Mouse (Mus musculus): ENCODE data around the gene Gar1.

The Gar1 gene

DNA sequence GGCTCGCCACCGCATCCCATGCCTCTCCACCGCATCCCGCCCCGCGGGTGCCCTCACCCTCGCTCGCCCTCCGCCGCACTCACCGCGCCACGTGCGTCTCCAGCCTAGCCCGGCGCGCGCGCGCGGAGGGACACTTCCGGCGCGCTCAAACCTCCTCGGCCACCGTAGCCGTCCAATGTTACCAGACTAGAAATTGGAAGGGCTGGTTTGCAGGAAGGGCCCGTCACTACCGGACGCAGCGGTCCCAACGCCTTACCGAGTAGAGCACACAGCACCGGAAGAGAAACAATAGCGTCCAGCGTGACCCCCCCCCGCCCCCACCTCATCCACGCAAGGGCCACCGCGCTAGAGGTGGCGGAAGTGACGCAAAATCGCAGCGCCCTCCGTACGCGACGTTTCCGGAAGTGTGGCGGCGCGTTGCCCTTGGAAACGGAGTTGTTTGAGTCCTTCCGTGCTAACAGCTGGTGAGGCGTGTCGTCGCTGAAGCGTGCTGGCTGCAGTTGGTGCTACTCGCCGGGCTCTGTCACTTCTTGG lies at the start of gene Gar1:
Gene Gar1 (minus strand): TSS at position 362 of the 534 bp plus-strand sequence.
- in situ Hi-C loops (cut with MboI; ENCODE audit: low sequenced_read_pairs), result no loop called here

DNA sequence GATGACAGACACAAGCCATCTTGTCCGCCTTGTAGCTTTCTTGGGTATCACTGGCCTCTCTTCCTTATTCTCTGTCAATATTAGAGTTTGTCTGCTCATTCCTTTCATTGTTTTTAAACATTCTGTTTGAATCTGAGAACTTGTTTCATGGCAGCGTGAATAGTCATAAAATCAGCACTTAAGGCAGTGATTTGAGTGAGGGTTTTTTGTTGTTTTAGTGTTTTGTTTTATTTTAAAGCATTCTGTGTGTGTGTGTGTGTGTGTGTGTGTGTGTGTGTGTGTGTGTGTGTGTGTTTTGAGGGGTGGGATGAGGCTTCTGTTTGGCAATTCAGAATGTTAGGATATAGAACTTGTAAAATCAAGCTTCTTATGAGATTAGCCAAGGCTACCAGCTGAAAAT lies 48.7 kb upstream of the Gar1 start:
- in situ Hi-C loops (cut with MboI; ENCODE audit: low sequenced_read_pairs), result no loop called here

DNA sequence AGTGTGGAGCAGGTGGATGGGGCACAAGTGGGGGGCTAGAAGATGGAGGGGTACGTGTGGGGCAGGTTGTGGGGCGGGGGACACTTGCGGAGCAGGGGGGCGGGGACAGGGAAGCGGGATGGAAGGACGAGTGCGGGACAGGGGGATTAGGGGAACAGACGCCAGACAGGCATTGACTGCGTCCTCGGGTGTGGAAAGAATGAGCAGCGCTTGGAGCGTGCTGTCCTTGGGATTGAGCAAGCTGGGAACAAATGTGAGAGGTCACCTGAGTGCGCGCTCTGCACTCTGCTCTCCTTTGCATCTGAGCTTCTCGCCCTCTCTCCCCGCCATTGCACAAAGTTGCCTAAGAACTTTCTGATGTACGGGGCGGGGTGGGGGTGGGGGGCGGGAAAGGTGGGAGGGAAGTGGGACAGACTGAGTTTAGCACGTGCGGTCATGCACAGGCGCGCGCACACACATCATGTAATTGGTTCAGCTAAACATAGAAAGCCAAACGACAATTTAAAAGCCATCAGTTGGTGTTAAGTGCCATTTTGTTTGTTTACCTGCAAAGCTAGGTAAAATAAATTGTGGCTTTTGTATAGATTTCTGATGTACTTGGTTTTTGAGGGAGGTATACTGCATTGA lies 48.0 kb upstream of the Gar1 start:
- in situ Hi-C loops (cut with MboI; ENCODE audit: low sequenced_read_pairs), result no loop called here

DNA sequence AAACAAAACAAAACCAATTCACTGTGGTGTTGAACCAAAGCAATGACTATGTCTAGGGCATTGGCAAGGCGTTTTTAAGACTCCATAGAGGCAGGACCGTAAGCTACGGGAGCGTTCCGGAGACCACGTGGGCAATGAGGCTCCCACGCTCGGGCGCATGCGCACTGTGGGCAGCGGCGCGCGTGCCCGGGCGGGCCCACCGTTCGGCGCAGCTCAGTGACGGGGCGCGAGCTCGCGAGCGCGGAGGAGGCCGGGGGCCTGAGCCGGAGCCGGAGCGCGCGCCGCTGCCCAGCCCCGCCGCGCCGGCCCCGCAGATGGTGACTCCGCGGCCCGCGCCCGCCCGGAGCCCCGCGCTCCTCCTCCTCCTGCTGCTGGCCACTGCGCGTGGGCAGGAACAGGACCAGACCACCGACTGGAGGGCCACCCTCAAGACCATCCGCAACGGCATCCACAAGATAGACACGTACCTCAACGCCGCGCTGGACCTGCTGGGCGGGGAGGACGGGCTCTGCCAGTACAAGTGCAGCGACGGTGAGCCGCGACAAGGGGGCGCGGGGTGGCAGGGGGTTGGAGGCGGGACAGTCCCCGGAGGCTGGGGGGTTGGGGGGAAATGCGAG lies 47.3 kb upstream of the Gar1 start, which contains the start of gene Pla2g12a:
Gene Pla2g12a (plus strand): TSS at position 202 of the 617 bp plus-strand sequence.
- in situ Hi-C loops (cut with MboI; ENCODE audit: low sequenced_read_pairs), result no loop called here

DNA sequence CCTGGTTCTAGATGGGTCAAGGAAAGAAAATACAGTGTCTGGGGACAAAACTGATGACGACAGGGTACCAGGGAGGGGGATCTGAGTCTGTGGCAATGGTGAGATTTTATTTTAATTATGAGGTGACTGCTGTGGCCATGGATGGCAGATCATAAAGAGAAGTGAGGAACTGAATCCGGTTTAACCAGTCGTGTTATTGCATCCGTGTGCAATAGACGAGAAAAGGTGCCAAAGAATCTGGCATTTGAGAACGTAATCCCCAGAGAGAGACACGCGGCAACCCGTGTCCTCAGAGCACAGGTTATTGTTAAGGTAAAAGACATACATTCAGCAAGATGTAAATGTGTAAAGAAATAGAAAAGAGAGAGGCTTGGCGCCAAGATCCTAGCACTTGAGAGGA lies 46.1 kb upstream of the Gar1 start:
- in situ Hi-C loops (cut with MboI; ENCODE audit: low sequenced_read_pairs), result no loop called here

DNA sequence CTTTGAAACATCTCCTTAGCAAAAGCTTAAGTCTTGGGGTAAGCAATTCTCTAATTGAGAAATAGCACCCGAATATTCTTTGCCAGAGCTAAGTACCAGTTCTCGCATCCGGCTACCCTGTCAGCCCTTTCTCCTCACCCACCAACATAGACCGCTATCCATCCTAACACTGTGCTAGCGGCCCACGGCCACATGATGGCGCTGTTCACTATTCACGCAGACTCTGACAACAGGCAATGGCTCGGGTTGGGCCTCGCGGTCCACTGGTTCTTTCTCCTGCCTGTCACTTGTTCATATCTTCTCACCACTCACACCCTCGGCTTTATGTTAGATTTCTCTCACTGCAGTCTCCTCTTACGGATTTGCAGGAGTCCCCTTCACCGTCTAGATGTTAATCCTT lies 32.5 kb upstream of the Gar1 start:
- in situ Hi-C loops (cut with MboI; ENCODE audit: low sequenced_read_pairs), result no loop called here

DNA sequence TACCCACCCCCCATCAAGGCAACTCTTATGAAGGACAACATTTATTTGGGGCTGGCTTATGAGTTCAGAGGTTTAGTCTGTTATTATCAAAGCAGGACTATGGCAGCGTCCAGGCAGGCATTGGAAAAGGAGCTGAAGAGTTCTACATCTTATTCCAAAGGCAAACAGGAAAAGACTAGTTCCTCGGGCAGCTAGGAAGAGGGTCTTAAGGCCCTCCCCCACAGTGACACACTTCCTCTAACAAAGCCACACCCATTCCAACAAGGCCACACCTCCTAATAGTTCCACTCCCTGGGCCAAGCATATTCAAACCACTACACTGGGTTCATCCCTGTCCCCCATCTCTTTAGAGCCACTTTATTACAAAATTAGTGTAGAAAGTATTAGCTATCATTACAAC lies 31.4 kb upstream of the Gar1 start:
- in situ Hi-C loops (cut with MboI; ENCODE audit: low sequenced_read_pairs), result no loop called here

DNA sequence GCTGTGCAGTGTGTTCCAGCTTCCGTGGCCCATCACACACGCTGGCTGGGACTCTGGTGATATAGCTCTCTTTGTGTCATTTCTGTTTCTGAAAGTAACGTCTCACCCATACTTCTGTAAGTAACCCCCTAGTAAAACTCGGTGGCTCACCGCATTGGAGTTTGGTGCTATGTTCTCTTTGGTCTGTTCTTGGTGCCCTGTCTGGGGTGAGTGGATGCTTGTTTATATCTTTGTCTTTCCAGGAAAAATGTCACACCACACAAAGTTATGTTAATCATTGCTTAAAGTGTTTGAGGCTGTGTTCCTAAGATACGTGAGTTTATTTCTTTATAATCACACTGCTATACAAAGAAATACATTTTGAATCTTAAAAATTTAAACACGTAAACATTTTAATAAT lies 15.7 kb upstream of the Gar1 start:
- in situ Hi-C loops (cut with MboI; ENCODE audit: low sequenced_read_pairs), result no loop called here

DNA sequence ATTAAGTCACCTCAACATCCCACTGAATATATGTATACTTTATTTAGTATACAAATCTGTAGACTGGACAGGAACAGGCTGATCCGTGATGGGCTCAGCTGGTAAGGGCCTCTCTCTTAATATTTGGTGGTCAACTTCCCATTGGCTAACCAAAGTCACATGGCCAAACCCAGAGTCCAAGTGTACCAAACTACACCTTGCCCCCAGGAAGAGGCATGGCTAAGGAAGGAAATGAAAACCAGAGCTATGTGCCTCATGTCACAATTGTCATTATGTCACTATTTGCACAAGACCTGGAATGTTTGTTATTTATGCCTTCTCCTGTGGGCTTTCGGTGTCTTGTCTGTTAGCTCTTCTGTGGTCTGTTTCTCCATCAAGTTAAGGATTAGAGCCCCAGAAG lies 14.7 kb upstream of the Gar1 start:
- in situ Hi-C loops (cut with MboI; ENCODE audit: low sequenced_read_pairs), result no loop called here

DNA sequence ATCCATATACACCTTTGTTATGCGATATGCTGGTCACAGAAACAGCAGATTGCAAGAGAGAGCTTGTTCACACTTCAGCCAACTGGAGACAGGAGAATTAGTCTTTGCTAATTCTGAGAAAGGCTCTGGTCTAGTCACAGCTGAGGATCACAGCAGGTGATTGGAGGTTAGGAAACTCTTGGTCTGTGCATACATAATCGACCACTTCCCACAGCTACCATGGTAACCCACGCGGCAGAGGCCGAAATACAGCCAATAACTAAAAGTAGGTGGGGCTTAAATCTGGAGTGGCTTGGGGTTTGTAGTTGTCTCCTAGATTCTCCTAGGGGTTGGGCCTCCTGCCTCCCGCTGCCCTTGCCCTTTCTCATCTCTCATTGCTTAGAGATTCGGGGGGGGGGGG lies 6.8 kb upstream of the Gar1 start:
- in situ Hi-C loops (cut with MboI; ENCODE audit: low sequenced_read_pairs), result no loop called here

DNA sequence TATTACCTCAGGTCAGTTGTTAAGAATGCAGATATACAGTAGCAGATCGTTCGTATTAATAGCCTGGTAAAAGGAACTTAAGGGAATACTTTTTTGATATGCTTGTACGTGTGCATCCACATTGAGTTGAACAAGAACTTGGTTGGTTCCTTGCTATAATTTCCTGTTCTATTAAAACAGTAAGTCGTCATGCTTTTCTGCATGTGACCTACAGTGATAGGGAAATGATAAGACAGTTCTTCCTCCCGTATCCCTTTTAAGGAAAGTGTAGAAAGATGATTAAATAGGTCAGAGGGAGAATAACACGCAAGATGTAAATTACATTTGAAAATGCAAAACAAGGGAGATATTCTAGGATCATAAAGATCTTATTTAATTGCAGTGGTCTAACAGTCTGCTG lies 5.8 kb upstream of the Gar1 start:
- in situ Hi-C loops (cut with MboI; ENCODE audit: low sequenced_read_pairs), result no loop called here

DNA sequence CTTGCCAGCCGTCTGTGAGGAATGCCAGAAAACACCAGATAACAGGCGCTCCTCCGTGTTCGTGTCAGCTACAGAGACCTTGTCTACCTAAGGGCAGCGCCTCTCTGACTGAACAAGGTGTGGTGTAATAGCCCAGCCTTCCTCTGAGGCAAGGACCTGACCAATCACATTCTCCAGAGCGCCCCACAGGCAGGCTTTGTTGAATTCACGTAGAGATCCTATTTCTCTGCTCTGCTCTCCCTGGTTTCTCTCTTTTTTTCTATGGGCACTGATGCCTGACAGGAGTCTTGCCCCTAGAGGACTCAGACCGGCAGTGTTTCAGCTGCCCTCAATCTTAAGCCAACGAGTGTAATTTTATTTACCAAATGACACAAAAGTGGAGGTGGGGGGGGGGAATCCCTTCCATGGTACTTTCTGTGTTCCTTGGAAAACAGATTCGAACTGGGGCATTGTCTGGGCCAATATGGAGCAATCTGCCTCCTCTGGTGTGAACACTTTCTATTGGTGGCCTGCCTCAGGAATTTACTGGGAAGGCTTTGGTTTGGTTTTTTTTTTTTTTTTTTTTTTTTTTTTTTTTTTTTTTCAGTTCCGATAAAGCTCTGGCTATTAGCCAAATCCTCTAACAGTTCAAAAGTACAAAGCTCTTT lies 5.0 kb upstream of the Gar1 start:
- in situ Hi-C loops (cut with MboI; ENCODE audit: low sequenced_read_pairs), result no loop called here

DNA sequence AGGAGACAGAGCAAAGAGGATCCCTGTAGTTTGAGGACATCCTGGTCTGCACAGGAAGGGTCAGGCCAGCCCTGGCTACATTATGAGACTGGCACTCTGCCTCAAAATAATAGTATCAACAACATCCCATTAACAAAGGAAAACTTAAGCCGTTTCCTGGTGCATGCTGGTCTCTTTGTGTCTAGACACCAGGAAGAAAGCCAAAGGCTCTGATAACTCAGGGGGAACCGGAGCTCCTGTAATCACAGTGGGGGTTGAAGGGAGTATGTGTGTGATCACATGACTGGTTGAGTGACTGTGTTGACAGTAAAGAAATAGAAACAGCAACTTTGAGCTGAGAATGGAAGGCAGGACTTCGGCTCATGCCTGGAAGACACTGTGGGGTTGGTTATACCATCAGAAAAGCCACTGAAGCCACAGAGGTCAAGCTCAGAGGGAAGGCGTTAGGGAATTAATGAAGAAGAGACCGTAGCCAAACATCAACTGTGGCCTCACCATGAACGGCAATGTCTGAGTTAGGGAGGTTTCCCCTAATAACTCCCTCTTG lies 4.3 kb upstream of the Gar1 start, which contains the start of gene Cfi:
Gene Cfi (plus strand): TSS at position 497 of the 547 bp plus-strand sequence.
- in situ Hi-C loops (cut with MboI; ENCODE audit: low sequenced_read_pairs), result no loop called here

DNA sequence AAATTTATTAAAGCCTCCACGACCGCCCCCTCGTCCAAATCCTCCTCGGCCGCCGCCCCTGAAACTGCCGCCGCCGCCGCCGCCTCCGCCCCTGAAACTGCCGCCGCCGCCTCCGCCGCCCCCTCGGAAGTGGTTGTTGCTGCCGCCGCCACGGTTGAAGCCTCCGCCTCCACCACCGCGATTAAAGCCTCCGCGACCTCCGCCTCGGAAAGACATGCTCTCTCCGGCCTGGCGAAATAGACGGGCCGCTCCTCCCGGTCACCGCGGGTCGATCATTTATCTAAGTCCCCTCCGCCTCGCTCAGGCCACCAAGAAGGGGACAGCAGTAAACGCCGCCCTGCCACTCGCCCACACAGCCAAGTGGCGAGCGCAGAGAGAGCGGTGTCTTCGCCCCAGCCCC lies 570 bp downstream of the Gar1 start:
- in situ Hi-C loops (cut with MboI; ENCODE audit: low sequenced_read_pairs), result no loop called here

DNA sequence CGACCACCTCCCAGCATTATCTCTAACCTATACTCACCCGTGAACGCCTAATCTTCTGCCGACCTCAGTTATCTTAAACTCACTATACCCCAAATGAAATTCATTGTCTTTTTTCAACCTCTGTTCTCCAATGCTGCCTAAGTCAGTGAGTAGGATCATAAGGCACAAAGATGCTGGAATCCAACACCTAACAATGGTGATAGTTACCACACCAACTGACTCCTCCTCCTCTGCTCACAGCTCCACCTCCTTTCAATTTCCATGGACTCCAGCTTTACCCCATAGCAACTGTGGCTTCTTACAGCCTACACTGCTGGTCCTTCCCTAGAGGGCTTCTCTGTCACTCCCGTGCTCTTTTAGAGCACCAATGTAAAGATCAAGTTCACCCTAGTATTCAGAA lies 3.5 kb downstream of the Gar1 start:
- in situ Hi-C loops (cut with MboI; ENCODE audit: low sequenced_read_pairs), result no loop called here

DNA sequence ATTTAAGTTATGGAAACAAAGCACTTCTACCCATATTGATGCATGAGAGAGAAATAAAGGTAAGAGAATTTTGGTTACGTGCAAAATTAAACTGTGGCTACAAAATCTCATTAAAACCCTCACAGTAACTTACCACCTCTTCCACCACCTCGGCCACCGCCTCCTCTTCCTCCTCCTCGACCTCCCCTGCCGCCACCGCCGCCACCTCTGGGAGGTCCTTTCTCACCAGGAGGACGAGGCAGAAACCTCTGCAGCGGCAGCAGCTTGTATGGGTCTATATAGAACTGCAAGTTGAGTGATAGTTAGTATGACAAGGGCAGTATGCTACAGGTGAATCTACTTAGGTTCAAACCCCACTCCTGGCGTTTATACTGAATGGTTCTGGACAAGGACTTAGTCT lies 4.5 kb downstream of the Gar1 start:
- in situ Hi-C loops (cut with MboI; ENCODE audit: low sequenced_read_pairs), result no loop called here

DNA sequence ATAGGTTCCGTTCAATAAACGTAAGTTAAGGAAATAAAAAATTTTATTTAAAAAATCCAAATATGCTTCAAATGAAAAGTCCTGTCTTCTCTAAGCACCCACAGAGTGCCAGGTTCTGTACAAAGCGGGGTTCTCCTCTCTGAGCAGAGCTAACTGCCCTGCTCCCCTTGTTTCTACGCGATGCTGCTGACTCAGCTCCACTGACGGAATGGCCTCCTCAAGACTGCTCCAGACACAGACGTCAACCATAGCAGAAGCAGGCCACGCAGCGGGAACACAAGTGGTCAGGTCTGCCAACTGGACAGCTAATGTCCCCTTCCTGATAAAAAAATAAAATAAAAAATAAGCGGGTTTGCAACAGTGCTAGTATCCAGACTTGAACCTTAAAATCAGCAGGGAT lies 6.3 kb downstream of the Gar1 start:
- in situ Hi-C loops (cut with MboI; ENCODE audit: low sequenced_read_pairs), result no loop called here

DNA sequence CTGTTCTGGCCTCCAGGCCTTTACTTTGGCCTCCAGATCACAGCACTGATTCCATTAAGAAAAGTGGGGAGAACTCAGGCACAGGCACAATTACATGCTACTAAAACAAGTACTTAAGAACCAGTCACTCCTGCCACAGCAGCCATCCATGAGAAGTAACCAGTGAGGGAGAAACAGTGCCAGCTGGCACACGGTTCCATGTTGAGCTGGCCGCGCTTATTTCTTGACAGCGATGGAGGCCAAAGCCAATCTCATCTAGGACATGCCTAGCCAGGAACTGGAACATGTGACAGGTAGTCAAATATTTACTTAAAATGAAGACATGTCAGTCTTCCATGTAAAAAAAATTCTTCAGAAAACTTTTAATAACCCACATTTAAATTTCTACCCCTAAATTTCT lies 7.0 kb downstream of the Gar1 start:
- in situ Hi-C loops (cut with MboI; ENCODE audit: low sequenced_read_pairs), result no loop called here

DNA sequence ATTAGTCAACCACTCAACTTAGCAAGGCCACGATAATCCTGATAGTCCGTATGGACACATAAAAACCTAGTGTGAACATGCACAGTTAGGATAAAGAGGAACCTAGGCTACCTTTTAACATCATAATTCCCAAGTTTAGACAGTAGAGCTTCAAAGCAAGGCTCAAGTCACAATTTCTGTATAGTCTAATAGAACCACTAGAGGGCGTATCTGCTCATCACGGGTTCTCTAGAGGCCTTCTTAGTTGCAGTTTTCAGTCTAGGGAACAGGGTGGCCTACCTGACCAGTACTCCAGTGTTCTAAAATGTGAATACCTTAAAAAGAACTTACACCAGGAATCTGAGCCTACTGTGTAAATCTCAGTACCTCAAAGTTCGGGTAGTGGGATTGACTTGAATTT lies 7.9 kb downstream of the Gar1 start:
- in situ Hi-C loops (cut with MboI; ENCODE audit: low sequenced_read_pairs), result no loop called here

DNA sequence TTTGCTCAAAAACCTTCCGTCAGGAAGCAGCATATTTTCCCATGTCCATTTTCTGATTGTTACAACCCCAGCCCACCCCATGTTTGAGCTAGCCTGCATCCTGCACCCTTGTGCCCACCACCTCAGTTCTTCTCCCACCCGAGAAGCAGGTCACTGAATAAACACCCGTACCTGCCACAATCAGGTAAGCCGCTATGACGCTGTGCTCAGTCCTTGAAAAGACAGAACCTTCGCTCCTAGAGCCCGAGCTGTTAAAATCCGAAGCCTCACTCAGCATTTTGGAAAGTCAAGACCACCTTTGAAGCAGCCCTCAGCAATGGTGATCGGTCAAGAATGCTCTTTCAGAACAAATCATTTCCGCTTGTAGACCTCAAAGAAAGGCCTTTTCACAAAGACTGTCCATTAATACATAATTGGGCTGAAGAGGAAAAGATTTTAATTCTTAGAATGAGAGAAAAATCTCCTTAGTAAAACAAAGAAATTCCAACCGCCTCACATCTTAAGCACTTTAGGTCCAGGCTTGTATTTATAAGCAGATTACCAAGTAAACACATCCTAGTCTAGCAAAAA lies 8.9 kb downstream of the Gar1 start, which contains the start of gene Rrh:
Gene Rrh (minus strand): TSS at position 382 of the 570 bp plus-strand sequence.
- in situ Hi-C loops (cut with MboI; ENCODE audit: low sequenced_read_pairs), result no loop called here

DNA sequence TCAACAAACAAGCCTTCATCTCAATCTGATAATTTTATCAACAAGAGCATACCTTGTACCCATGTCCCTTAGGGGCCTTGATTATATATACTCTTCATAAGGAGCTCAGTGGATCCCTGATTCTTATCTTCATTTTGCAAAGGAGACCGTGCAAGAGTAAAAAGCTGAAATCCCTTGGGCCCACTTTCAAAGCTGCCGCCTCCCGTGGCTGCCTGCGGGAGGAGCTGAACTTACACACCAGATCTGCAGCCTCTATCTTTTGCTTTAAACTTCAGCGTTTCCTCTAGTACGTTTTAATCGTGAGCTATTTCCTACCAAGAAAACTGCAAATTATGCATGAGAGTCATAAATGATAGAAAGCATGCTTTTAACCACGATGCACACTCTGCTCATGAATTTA lies 9.5 kb downstream of the Gar1 start:
- in situ Hi-C loops (cut with MboI; ENCODE audit: low sequenced_read_pairs), result no loop called here

Measured in CH12F3 (cell line).